Mouse (Mus musculus) limb, embryonic 14.5 days (tissue): ENCODE measurements around the gene Dexi. TPM values are rescaled to one million over a fixed set of nuclear protein-coding genes. Genes with fewer than 3 reads are reported as not detected.

Experiments used
- ATAC-seq: fragments of 200-750 bp; cut with Nextera tagmentation; 2 replicates; pipeline ENCODE4 v1.8.0; 2017; ENCODE audit warnings: low read depth, moderate number of reproducible peaks, moderate TSS enrichment; ENCODE audit not compliant: low FRiP score
- DNase-seq: peaks from one replicate; pipeline ENCODE4 v3.0.0-alpha.2; 2015; ENCODE audit warnings: low spot score
- H3K27ac ChIP-seq: fragments of 300-500 bp; sonication (generic); replicated peaks from 2 replicates; pipeline ENCODE4 v1.5.1; 2014; ENCODE audit warnings: low read depth, mild to moderate bottlenecking, low read length, moderate library complexity, mixed read lengths
- H3K27me3 ChIP-seq: fragments of 300-500 bp; sonication (generic); 2 replicates; pipeline ENCODE4 v1.6.1; 2014; ENCODE audit warnings: low read length, mixed read lengths; ENCODE audit not compliant: control insufficient read depth, insufficient read depth
- H3K36me3 ChIP-seq: fragments of 300-500 bp; sonication (generic); 2 replicates; pipeline ENCODE4 v1.6.1; 2014; ENCODE audit warnings: mild to moderate bottlenecking, low read length, moderate library complexity, mixed read lengths; ENCODE audit not compliant: control insufficient read depth, insufficient read depth
- H3K4me1 ChIP-seq: fragments of 300-500 bp; sonication (generic); 2 replicates; pipeline ENCODE4 v1.6.1; 2014; ENCODE audit warnings: antibody characterized with exemption, low read length, mixed read lengths; ENCODE audit not compliant: control insufficient read depth, insufficient read depth
- H3K4me2 ChIP-seq: fragments of 300-500 bp; sonication (generic); replicated peaks from 2 replicates; pipeline ENCODE4 v1.6.1; 2014; ENCODE audit warnings: low read depth, mild to moderate bottlenecking, low read length, moderate library complexity; ENCODE audit not compliant: severe bottlenecking
- H3K4me3 ChIP-seq: fragments of 300-500 bp; sonication (generic); replicated peaks from 2 replicates; pipeline ENCODE4 v1.5.1; 2014; ENCODE audit warnings: low read length
- H3K9ac ChIP-seq: fragments of 300-500 bp; sonication (generic); 2 replicates; pipeline ENCODE4 v1.6.1; 2014; ENCODE audit warnings: mild to moderate bottlenecking, low read depth, low read length, moderate library complexity; ENCODE audit not compliant: severe bottlenecking
- H3K9me3 ChIP-seq: fragments of 300-500 bp; sonication (generic); 2 replicates; pipeline ENCODE4 v1.6.1; 2016; ENCODE audit warnings: low read length; ENCODE audit not compliant: control insufficient read depth
- POLR2A ChIP-seq: fragments of 200-500 bp; IDR thresholded peaks from 2 replicates; pipeline ENCODE4 v1.8.0; 2012; ENCODE audit warnings: inconsistent platforms, mild to moderate bottlenecking, moderate library complexity, borderline replicate concordance; ENCODE audit not compliant: insufficient read depth, insufficient read length; ENCODE audit errors: extremely low read depth
- WGBS: fragments of 180-500 bp; shearing (Covaris S2); extraction: QIAGEN DNeasy Blood & Tissue Kit; methylation state at CpG from one replicate; pipeline ENCODE4 v1.1.7; 2014; 5-methylcytosine and 5-hydroxymethylcytosine counted together
- polyA plus RNA-seq, 2 experiments: library from polyadenylated mRNA; depleted of rRNA in 1 of 2; stranded (reverse) in 1 of 2; unstranded in 1 of 2; fragments of >200 nt; fragmentation: Nextera tagmentation in 1 of 2; extraction: Ambion mirVana in 1 of 2; gene quantifications; 2 replicates each; pipeline versions ENCODE4 v1.2.1 to v1.2.3; 2012 to 2014

The Dexi gene
- polyA plus RNA-seq, 2 experiments = 31.5 to 51.2 TPM

- DNase-seq (no peak), ATAC-seq (no peak)
- Histone ChIP-seq H3K36me3 (no peaks in the 10 kb centered on the region), H3K27ac (no peak overlapping the region), H3K27me3 (no peaks in the 10 kb centered on the region), H3K4me1 (peaks cover 3% of the 10 kb centered on the region; the same call in 1 of the 2 replicates), H3K9ac (no peak overlapping the region), H3K4me2 (no peak overlapping the region), H3K4me3 (no peak overlapping the region), H3K9me3 (no peaks in the 10 kb centered on the region)
- no peak for TF ChIP-seq POLR2A
- whole genome bisulfite sequencing = 5% methylated on average over 4 of the region's 4 CpGs
These were observed 77.7 kb downstream of the Dexi start for GRCm38 (mm10) chr16:10465011-10465681.

- Histone ChIP-seq H3K27ac (no peak overlapping the region), H3K36me3 (no peaks in the 10 kb centered on the region), H3K27me3 (no peaks in the 10 kb centered on the region), H3K4me3 (no peak overlapping the region), H3K9ac (no peak overlapping the region), H3K4me2 (no peak overlapping the region), H3K4me1 (peaks cover 3% of the 10 kb centered on the region; the same call in 1 of the 2 replicates), H3K9me3 (no peaks in the 10 kb centered on the region)
- ATAC-seq (no peak), DNase-seq (no peak)
- 72% methylated on average over 2 of the region's 2 CpGs for WGBS
- no peak for TF ChIP-seq POLR2A
These were observed 81.7 kb downstream of the Dexi start for GRCm38 (mm10) chr16:10461178-10461577.

GRCm38 (mm10) chr16:10460188-10460587 is 82.7 kb downstream of the Dexi start:
- Histone ChIP-seq H3K4me1 (peaks cover under 1% of the 10 kb centered on the region; the same call in 1 of the 2 replicates), H3K4me2 (no peak overlapping the region), H3K27me3 (no peaks in the 10 kb centered on the region), H3K36me3 (no peaks in the 10 kb centered on the region), H3K9me3 (no peaks in the 10 kb centered on the region), H3K4me3 (no peak overlapping the region), H3K27ac (no peak overlapping the region), H3K9ac (no peak overlapping the region)
- no peak for ATAC-seq
- DNase-seq = no peak
- TF ChIP-seq POLR2A = no peak
- WGBS = 82% methylated on average over 2 of the region's 2 CpGs

- Histone ChIP-seq H3K9me3 (no peaks in the 10 kb centered on the region), H3K4me1 (0 out of 2 replicates have a peak, but pooled peaks cover 3% of the 10 kb centered on the region), H3K27me3 (no peaks in the 10 kb centered on the region), H3K9ac (no peak overlapping the region), H3K4me3 (no peak overlapping the region), H3K36me3 (no peaks in the 10 kb centered on the region), H3K4me2 (no peak overlapping the region), H3K27ac (no peak overlapping the region)
- 11% methylated on average over 3 of the region's 3 CpGs for WGBS
- DNase-seq (no peak), ATAC-seq (no peak)
- TF ChIP-seq POLR2A = no peak
These were observed 88.3 kb downstream of the Dexi start for GRCm38 (mm10) chr16:10454583-10454974.

GRCm38 (mm10) chr16:10453872-10454582 is 88.8 kb downstream of the Dexi start:
- H3K4me2 ChIP-seq = no peak overlapping the region
- no peak overlapping the region for H3K4me3 ChIP-seq
- no peak for ATAC-seq

More at GRCm38 (mm10) chr16:10453872-10454582, 88.8 kb downstream of the Dexi start:
- no peaks in the 10 kb centered on the region for H3K36me3 ChIP-seq
- no peaks in the 10 kb centered on the region for H3K9me3 ChIP-seq
- no peak for TF ChIP-seq POLR2A
- no peaks in the 10 kb centered on the region for H3K27me3 ChIP-seq
- WGBS = 35% methylated on average over 6 of the region's 6 CpGs
- no peak for DNase-seq
- H3K27ac ChIP-seq = no peak overlapping the region
- 0 out of 2 replicates have a peak, but pooled peaks cover 3% of the 10 kb centered on the region for H3K4me1 ChIP-seq
- no peak overlapping the region for H3K9ac ChIP-seq

Other genes starting within 250 kb of the Dexi start
- gene Emp2, start 229.1 kb downstream of the Dexi start, polyA plus RNA-seq (2012; rRNA removed) = 33.9 and 35.2 TPM in 2 replicates
- gene Emp2, start 229.1 kb downstream of the Dexi start, polyA plus RNA-seq (2014; fragmentation: Nextera tagmentation; extraction: Ambion mirVana) = 39.2 and 41.7 TPM in 2 replicates
- gene Tekt5, start 147.6 kb downstream of the Dexi start, polyA plus RNA-seq (2012; rRNA removed) = 1.2 and 1.4 TPM in 2 replicates
- gene Tekt5, start 147.6 kb downstream of the Dexi start, polyA plus RNA-seq (2014; fragmentation: Nextera tagmentation; extraction: Ambion mirVana) = 1.1 and 2.0 TPM in 2 replicates
- 46.1 and 46.9 TPM in 2 replicates for gene Nubp1, start 131.1 kb downstream of the Dexi start, polyA plus RNA-seq (2012; rRNA removed)
- 59.0 and 64.6 TPM in 2 replicates for gene Nubp1, start 131.1 kb downstream of the Dexi start, polyA plus RNA-seq (2014; fragmentation: Nextera tagmentation; extraction: Ambion mirVana)
- 17.7 and 20.7 TPM in 2 replicates for gene Tvp23a, start 95.7 kb downstream of the Dexi start, polyA plus RNA-seq (2012; rRNA removed)
- 14.0 and 17.1 TPM in 2 replicates for gene Tvp23a, start 95.7 kb downstream of the Dexi start, polyA plus RNA-seq (2014; fragmentation: Nextera tagmentation; extraction: Ambion mirVana)
- gene Ciita, start 63.0 kb downstream of the Dexi start, polyA plus RNA-seq (2012; rRNA removed) = 0.10 TPM in 2 replicates
- 0.44 and 0.65 TPM in 2 replicates for gene Ciita, start 63.0 kb downstream of the Dexi start, polyA plus RNA-seq (2014; fragmentation: Nextera tagmentation; extraction: Ambion mirVana)
- 12.5 and 14.6 TPM in 2 replicates for gene Clec16a, start 2.3 kb upstream of the Dexi start, polyA plus RNA-seq (2012; rRNA removed)
- gene Clec16a, start 2.3 kb upstream of the Dexi start, polyA plus RNA-seq (2014; fragmentation: Nextera tagmentation; extraction: Ambion mirVana) = 29.9 and 34.9 TPM in 2 replicates
- 13.8 and 18.5 TPM in 2 replicates for gene Socs1, start 242.5 kb upstream of the Dexi start, polyA plus RNA-seq (2012; rRNA removed)
- gene Socs1, start 242.5 kb upstream of the Dexi start, polyA plus RNA-seq (2014; fragmentation: Nextera tagmentation; extraction: Ambion mirVana) = 16.6 and 17.8 TPM in 2 replicates
- not detected in 2 replicates for gene Tnp2, start 245.6 kb upstream of the Dexi start, polyA plus RNA-seq (2012; rRNA removed)
- not detected in 2 replicates for gene Tnp2, start 245.6 kb upstream of the Dexi start, polyA plus RNA-seq (2014; fragmentation: Nextera tagmentation; extraction: Ambion mirVana)
- gene Prm3, start 247.9 kb upstream of the Dexi start, polyA plus RNA-seq (2012; rRNA removed) = not detected in 2 replicates
- not detected in 2 replicates for gene Prm3, start 247.9 kb upstream of the Dexi start, polyA plus RNA-seq (2014; fragmentation: Nextera tagmentation; extraction: Ambion mirVana)